Mouse (Mus musculus): ENCODE data around the gene Serpinb1b.
A peak's percentile ranks its signal among the peaks of the same experiment; 100 is the strongest.
"Not testable (repeated sequence)": the region's sequence is repeated elsewhere in the genome, so short reads cannot be mapped to it uniquely, and the experiment has no call there.

Gene Serpinb1b

DNA sequence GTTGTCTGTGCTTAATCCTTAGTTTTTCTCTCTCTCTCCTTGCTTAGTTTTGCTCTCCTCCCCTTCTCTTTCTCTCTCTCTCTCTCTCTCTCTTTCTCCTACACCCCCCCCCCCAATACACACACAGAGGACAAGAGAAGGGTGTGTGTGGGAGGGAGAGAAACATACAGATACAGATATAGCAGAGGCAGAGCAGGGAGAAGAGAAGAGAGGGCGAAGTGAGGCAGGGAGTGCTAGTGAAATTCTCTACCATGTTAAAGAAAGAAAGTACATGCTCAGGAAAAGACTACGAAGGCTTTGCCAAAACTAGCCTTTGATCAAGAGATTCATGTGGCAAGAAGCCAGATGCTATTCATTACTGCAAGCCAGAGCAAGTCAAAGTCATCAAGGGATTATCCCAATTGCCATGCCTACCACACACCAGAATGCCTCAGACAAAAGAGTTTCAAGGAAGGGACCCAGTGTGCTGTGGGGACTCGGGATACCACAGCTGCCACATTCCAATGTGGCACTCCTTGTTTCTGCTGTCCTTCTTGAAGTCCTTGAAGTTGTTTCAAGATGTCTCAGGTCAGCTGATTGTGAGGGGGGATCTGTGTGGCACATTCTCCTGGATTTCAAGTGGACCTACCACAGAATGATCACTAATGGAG, at the start of gene Serpinb1b:
TSS of gene Serpinb1b (plus strand) at position 520 of the 650 bp plus-strand sequence.
- no peak for DNase-seq

DNA sequence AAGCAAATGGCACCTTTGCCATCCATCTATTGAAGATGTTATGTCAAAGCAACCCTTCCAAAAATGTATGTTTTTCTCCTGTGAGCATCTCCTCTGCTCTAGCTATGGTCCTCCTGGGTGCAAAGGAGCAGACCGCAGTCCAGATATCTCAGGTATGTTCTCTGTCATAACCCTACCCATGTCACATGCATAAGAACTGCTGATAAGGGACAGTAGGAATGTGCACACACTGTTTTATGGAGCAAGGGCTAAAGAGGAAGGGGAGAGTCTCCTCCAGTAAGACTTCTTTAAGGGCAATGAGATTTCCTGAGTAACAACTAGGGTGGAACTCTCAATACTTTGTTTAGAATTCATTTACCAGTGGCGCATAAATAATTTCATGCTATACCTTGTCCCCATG, 48.9 kb upstream of the Serpinb1b start:
- DNase-seq: not testable (repeated sequence)

DNA sequence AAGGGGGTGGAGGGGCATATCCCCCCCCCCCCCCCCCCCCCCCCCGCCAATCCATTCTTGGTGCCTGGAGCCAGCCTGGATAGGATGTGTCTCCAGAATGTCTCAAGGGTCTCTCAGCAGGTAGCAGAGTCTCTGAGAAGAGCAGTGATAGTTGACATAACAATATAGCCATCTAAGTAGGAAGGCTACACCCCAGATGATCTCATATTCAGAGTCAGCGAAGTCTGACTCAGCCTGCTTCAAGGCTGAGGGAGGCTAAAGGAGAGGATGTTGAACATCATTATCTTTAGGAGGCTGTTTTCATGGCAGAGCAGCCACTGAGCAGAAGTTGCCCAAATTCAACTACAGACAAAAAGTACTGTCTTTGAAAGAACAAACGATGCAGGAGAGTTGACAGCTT, 48.1 kb upstream of the Serpinb1b start:
- no peak for DNase-seq

DNA sequence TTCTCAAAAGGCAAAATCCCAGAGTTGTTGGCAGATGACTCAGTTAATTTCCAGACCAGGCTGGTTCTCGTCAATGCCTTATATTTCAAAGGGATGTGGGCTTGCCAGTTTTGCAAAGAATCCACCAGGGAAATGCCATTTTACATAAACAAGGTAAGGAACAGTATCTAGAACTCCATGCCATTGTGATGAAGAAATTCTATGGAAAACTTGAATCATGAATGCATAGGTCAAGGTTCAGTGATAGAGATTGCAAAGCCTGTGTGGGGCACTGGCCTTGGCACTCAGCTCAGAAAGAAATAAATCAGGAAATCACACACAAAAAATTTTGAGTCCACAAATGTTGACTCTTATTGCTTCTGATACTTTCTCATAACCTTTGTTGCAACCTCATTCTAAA, 42.9 kb upstream of the Serpinb1b start:
- no peak for DNase-seq

DNA sequence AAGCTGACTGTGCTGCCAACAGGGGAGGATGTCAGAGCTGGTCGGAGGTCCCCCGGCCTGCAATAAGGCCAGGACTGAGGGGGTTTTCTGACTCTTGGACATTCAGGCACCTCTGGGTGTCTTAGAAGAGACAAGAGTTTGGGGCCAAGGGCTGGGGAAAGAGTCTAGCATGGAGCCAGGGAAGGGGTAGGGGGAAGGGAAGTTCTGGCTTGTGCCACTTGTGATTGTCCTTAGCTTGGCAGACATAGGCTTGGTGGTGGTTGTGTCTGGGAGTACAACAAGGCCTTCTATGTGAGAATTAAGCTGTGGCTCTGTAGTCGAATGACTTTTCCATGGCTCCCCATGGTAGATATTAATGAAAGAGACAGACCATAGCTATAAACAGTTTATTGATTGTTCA, 34.8 kb upstream of the Serpinb1b start:
- DNase-seq: no peak

DNA sequence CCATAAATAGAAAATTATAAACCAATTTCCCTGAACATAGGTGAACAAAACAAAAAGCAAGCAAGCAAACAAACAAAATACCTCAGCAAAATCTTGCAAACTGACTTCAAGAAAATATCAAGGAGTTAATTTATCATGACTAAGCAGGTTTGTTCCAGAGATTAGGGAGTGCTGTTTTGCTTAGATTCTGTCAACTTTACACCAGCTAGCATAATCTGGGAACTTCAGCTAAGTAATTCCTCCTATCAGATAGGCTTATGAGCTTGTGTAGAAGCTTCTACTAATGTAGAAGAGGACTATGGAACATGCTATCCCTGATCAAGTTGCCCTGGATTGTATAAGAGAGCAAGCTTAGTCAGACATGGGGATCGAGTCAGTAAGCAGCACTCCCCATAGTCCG, 31.1 kb upstream of the Serpinb1b start:
- DNase-seq: no peak

DNA sequence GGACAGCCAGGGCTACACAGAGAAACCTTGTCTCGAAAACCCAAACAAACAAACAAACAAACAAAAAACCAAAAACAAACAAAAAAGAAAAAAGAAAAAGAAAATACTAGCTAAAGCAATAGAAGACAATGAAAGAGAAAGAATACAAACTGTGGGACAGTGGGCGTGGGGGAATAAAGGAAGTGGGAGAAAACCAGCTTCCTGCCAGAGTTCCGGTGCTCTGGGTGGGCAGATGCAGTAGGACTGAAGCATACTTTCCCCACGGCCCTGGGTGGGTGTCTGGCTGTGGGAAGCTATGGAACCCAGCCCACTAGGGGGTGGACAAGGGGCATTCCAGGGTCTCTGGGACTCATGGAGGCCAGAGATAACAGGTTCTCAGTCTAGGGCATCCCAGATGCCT, 30.2 kb upstream of the Serpinb1b start:
- DNase-seq: no peak

DNA sequence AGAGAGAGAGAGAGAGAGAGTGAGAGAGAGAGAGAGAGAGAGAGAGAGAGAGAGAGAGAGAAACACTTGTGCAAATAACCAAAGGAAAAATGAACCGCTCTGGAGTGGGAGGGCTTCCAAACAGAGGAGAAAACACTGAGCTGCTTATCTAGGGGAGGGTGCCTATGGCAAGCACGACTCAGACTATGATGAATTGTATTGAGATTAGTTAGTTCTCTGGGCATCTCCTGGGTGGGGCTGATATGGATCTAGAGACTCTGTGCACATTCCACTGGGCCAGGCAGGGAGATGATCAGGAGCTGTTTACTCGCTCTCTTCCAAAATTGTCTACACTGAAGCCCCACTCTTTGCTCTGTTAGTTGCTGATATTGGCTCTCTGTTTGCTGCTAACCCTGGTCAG, 26.7 kb upstream of the Serpinb1b start:
- DNase-seq: no peak

DNA sequence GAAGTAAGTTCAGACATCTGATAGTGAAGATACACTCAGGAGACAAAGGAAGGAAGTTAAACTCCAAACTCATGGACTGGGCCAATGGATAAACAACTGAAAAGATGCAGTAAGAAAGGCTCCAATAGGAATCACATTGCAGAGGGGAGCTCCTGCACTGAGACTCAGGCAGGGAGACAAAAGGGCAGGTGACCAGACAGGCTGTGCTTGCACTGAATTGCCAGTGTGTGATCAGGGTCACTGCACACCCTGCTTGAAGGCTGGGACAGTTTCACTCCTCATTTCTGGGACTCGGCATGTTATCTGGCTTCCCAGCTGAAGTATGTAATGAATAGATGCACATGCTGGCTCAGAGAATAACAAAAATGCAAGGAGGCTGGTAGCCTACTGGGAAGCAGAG, 15.3 kb upstream of the Serpinb1b start:
- no peak for DNase-seq

DNA sequence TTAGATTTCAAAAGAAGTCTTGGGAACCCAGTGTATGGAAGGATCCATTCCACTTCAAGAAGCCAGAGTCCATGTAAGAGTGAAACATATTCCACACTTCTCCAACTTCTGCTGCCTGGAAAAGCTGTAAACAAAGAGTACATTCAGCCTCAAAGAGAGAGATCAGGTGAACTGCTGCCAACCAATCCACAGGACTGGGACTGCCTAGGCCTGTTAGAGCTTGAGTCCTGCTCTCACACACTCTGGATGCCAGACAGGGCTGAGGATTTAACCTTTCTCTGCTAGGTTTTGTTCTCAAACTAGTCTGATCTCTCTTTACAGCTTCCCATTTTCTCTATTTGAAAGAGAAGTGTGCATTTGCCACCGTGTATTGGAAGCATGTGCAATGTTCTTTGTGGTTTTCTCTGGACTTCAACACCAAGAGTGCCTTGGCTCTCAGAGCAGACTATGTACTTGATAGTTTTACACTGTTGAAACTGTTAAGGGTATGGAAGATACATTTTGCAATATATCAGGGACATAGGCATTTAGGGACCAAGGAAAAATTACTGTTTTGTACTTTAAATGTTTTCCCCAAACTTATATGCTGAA, 10.9 kb upstream of the Serpinb1b start:
- DNase-seq: no peak

DNA sequence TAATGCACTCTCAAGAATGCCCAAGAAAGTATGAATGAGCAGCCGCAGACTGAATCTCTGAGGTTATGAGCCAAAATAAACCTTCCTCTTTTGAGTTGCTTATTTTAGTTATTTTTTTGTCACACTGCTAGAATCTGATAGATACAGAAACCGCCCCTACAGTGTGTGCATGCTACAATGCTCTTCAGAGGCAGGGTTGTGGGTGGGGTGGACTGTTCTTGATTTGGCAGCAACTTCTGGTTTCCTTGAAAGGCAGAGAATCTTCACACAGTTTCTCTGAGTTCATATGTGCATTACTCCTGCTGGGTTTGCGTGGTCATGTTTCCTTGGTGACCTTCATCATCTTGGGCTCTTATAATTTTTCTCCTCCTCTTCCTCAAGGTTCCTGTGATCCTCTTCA, 10.2 kb upstream of the Serpinb1b start:
- DNase-seq: no peak

DNA sequence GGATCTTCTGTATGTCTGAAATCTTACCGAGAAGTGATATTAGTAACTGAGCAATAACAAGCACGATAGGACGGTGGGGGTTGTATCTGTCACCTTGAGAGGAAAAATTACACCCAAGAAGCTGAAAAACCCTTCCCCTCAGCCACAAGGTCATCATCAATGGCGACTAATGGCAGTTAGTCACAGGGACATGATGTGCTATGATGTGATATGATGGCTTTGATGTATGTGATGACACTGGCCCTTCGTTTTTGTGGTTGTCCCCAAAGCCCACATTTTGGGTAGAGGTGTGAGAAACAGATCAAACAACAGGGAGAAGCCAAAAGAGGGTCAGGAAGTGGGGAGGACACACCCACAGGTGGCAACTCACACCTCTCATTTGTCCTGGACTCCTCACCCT, 6.6 kb upstream of the Serpinb1b start:
- no peak for DNase-seq

DNA sequence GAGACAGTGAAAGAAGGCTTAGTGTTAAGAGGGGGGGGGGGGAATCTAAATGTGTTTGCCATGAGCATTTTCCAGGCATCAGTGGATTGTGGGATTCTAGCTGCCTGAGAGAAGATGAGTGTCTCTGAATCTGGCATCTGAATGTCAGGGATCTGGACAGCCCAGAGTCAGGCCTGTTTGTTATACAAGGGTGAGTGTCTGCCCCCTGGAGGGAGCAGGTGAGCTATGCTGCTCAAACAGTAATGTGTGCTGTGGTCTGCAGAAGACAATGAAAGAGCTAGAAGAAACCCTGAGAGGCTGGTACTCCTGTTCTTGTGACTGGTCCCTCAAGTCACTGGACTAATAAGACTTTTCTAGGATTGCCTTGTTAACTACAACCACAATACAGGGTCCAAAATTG, 4.3 kb upstream of the Serpinb1b start:
- peak; percentile 56 for DNase-seq

DNA sequence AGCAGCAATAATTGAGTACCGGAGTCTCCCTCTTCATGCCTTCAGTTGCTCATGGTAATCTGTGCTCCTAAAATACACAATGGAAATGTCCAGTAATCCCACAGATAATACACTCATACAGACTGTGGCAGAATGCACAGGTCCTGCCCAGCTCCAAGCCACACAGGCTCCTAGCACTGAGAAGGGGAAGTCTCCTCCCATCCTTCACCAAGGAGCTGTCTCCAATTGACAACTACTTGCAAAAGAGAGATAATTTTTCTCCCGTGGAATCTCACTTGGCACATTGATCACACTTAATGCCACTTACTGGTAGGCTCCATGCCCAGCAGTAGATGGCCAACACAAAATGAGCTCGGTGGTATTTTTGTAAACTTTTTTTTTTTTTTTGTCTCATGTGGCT, 2.1 kb upstream of the Serpinb1b start:
- no peak for DNase-seq

DNA sequence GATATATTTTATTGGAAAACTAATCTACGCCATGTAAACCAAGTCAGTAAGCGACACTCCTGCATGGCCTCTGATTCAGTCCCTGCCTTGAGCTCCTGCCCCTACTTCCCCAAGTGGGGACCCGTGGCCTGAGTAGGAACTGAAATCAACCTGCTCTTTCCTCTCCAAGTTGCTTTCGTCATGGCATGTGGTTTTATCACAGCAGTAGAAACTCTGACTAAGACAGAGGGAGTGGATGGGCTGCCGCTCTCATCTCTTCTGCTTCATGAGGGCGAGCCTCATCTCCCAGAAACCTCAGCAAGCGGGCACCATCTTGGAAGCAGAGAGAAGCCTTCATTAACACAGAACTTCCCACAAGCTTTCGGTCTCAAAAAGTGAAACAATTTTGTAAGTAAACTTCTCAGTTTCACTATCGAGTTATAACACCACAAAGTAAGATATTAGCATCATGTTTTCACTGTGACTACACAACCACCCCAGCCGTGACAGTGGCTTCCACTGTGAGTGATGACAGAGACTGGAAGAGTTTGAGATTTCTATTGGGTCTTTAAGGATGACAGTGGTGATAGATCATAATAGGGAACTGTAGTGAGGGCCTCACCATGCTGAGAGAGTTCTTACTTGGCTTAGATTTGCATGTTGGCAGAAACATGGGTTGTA, 1.2 kb upstream of the Serpinb1b start:
- no peak for DNase-seq

DNA sequence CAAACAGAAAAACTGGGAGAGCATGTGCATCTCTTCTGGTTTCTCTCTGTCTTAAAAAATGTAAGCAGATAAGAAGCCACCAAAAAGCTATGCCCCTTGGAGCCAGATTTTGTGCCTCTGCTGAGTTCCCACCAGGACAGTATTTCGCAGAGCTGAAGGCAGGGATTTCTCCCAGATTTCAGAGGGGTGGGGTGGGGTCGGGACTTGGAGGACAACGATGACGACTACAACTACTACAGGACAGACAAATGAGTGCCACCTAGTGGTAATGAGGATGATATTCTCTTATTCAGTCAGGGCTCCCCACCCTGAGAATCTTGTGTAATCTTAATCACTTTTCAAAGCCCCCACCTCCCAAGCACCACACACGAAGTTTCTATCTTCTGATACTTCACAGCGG, 1.0 kb downstream of the Serpinb1b start:
- peak; percentile 28 for DNase-seq

DNA sequence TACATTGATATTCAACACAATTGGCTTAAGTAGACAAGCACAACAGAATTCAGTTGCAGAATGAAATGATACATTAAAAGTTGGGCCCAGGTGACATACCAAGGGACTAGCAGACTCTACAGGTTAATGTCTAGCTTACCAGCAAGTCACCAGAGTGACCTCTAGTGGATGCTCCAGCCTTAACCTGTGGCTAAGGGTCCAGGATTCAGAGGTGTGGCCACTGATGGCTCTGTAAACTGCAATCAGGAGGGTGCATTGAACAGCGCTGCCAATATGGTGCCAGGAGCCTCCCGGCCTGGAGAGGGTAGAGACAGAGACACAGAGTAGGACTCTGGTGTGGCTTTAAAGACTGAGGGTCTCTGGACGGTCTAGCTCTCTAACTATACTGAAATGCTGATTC, 2.0 kb downstream of the Serpinb1b start:
- DNase-seq: peak; percentile 34

DNA sequence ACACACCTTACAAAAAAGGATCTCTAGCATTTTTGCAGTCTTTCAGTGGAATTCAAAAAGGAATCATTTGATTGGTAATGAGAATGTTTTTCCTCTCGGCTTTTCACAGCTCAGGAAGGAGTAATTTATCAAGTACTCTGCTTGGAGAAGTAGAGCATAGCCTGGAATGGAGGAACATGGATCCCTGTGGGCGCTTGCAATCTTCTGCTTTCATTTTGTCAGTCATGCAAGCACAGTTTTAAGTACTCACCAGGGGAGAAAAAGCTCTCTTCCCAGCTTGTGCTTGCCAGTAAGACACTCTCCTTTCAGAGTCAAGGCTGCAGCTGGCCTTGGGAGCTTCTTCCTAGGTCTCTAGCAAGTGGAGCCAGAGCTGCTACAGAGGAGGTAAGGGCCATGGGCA, 5.5 kb downstream of the Serpinb1b start:
- DNase-seq: no peak

DNA sequence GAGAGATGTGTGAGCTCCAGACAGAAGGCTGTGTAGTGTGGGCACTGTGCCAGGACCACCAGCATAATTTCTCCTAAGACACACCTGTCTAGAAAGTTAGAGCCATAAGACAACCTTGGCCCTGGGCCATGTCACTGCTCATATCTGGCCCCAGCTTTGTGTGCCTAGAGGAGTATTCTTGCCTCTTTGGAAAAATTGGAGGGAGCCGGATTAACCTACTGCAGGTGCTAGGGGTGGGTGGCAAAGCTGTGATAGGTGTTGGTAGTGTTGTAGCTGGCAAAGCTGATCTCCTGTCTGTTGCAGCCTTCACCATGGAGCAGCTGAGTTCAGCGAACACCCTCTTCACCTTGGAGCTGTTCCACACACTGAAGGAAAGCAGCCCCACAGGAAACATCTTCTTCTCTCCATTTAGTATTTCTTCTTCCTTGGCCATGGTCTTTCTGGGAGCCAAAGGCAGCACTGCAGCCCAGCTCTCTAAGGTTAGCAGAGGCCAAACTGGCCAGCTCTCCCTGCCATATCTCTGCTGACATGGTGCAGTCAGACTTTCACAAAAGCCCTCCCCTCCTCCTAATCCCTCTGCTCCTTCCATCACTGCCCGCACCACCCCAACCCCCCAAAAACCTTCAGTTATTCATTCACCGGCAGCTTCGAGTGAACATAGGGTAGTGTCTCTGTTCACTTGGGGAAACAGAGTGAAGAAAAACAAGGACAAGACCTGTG, 6.8 kb downstream of the Serpinb1b start:
- no peak for DNase-seq

DNA sequence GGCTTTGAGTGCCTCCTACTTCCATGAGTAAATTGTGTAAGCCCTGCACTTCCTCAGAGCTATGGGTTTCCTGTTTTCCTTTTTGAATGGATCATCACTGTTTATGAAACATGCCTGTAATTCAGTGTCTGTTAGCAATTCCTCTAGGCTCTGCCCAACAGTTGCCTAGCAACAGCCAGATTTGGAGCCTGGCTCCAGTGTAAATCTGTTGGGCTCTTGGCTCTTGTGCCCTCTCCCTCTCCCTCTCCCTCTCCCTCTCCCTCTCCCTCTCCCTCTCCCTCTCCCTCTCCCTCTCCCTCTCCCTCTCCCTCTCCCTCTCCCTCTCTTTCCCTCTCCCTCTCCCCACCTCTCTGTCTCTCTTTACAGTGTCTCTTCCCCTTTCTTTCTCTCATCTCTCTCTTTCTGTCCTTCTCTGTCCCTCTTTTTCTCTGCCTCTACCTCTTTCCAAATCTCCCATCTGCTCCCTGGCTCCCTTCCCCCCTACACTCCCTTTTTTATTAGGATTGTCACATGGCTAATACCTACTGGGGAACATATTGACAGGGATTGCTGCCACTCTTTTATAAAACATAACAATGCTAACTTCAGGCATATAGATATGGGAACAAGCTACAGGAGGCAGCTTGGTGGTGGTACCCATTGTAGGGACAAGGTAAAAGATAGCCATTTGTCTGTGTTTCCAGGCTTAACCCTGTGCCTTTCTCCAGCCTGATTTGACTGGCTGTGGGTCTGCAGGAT, 7.5 kb downstream of the Serpinb1b start:
- no peak for DNase-seq

DNA sequence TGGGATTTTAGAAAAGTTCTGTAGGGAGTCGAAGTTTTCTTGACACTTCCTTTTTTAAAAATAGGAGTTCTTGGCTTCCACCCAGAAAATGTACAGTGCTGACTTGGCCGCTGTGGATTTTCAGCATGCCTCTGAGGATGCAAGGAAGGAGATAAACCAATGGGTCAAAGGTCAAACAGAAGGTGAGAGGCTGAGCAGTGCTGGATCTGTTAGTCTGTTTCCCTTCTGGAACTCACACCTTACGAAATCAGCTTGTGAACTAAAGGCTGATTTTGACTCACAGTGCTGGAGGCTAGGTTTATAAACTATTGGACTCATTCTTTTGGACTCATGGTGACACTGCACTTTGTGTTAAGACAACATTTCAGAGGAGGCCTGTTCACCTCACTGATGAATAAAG, 11.2 kb downstream of the Serpinb1b start:
- no peak for DNase-seq

DNA sequence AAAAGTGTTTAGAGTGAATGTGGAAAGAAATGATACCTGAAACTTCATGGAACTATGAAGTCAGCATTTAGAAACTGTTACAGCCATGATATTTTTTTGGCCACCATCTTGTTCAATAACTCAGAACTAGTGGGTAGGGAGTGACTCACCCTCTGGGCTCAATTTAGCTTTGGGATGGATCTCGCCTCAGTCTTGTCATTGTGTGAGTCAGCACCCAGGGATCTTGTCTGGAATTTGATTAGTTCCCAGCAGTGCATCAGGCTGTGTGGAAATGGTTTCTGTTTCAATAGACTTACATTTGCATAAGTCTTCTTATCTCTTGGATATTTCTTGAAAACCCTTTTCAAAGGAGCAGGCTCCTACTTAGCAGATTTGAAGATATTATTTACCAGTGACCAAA, 12.2 kb downstream of the Serpinb1b start:
- DNase-seq: no peak

DNA sequence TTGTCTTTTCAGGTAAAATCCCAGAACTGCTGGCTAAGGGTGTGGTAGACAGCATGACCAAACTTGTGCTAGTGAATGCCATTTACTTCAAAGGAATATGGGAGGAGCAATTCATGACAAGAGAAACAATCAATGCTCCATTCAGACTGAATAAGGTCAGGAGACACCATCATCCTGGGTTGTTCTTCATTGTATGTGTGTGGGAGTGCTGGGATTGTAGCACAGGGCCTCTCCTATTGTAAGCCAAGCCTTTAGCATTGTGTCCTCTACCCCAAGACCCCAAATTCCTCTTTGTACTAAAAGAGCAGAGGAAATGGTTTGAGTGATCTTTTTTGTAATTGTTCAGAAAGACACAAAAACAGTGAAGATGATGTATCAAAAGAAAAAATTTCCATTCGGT, 12.9 kb downstream of the Serpinb1b start:
- DNase-seq: no peak
